Mouse (Mus musculus): ENCODE data around the gene Ndufs5.

Gene Ndufs5

GRCm38 (mm10) chr4:123687025-123687781 is 30.8 kb downstream of the Ndufs5 start:
- no peak for DNase-seq (ENCODE audit: low read depth)

DNA sequence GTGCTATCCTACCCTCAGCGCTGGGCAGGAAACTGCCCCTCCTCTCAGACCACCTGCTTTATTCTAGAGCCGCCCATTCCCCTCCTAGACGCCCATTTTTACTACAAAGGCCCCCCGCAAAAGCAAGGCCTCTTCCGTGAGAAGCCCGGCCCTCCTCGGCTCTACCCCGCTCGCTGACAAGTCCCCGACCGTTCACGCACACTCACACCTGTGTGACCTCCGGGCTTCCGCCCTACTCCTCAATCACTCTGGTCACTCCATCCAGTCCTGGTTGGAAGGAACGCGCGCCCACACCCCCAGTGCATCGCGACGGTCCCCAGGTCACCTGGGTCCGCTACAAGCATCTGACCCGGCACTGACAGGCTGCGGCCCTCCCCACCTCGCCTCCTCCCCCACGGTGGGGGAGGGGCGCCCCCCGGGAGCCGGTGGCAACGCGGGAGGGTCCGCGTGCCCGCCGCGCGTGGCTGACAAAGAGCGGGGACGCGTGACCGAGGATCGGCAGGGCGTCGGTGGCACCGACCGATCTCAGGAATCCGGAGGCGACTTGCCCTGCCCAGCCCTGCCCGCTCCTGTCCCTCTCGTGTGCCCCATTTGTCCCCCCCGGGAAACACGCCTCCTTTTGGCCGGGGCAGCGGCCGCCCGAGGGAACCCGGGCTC is 31.5 kb downstream of the Ndufs5 start:
- DNase-seq (ENCODE audit: low read depth): no peak

DNA sequence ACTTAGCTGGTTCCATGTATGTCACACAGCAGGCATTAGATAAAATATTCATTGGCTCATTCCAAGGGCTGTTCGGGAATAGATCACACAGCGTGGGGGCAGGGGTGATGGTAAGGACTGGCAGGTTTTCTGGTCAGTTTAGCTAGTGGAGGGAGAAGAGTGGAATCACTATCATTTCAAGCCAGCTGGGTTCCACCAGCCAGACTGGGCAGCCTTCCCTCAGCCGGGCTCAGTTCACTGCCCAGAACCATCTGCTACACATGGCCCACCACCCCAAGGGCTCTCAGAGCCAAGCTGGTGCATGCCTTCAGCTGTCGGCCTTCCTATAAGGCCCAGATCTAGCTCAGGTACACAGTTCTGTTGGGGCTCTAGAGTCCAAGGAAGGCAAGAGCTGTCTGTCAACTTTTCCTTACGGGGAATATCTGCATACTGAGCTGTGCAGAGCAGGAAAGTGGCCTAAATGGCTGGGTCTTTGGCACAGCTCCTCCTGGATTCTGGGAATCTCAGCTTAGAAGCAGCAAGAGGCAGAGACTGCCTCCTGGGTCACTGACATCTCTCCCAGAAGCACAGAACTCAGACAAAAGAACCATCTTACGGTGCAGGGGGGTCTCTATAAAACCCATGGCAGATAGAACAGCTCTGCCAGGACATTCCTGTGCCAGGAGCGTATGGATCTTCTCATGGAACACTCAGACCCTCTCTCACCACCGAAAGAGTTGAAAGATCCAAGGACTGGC is 32.3 kb downstream of the Ndufs5 start:
- no peak for DNase-seq (ENCODE audit: low read depth)

GRCm38 (mm10) chr4:123685046-123685445 is 33.0 kb downstream of the Ndufs5 start:
- DNase-seq (ENCODE audit: low read depth): no peak

GRCm38 (mm10) chr4:123684260-123684659 is 33.7 kb downstream of the Ndufs5 start, which contains the start of gene Macf1:
TSS of gene Macf1 (minus strand) at chr4:123684360.
- no peak for DNase-seq (ENCODE audit: low read depth)

- no peak for DNase-seq (ENCODE audit: low read depth)
Measured at GRCm38 (mm10) chr4:123682291-123682690, 35.7 kb downstream of the Ndufs5 start.

GRCm38 (mm10) chr4:123680962-123681361 is 37.0 kb downstream of the Ndufs5 start:
- no peak for DNase-seq (ENCODE audit: low read depth)

- DNase-seq (ENCODE audit: low read depth): no peak
Measured at GRCm38 (mm10) chr4:123677060-123677804, 40.8 kb downstream of the Ndufs5 start.

DNA sequence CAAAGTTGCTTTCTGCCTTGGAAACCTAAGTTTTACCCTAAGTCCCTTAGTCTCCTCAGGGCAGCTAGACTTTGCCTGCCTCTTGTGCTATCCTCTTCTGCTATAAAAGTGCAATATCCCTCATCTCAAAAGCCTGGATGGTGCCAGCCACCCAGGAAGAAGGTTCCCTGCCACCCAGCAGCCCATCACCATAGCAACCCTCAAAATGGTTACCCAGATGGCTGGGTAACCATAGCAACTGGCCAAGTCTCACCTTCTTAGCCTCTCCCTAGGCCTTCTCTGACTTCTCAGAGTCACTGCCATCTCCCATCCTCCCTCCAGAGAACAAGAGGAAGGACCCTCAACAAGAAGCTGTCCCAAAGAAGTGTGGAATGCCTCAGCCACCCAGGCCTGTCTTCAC is 47.4 kb downstream of the Ndufs5 start:
- DNase-seq (ENCODE audit: low read depth): no peak

DNA sequence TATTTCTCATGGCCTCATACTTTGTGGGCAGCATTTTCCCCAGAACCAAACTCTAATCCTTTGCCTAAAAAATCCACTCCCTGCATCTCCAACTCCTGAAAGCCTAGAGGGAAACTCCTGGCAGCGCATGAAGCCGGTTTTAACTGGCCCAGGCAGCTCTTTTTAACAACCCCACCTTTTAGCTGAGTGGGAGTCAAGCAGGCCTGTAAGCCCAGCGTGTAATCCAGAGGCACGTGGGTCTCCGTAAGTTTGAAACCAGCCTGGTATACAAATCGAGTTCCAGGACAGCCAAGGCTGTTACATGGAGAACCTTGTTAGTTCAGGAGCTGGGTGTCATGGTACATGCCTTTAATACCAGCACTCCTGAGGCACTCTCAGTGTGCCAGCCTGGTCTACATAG is 48.3 kb downstream of the Ndufs5 start:
- DNase-seq (ENCODE audit: low read depth): no peak

- DNase-seq (ENCODE audit: low read depth): peak; percentile 71
Measured at GRCm38 (mm10) chr4:123667260-123667867, 50.6 kb downstream of the Ndufs5 start.

GRCm38 (mm10) chr4:123666517-123666916 is 51.5 kb downstream of the Ndufs5 start:
- DNase-seq (ENCODE audit: low read depth): no peak

DNA sequence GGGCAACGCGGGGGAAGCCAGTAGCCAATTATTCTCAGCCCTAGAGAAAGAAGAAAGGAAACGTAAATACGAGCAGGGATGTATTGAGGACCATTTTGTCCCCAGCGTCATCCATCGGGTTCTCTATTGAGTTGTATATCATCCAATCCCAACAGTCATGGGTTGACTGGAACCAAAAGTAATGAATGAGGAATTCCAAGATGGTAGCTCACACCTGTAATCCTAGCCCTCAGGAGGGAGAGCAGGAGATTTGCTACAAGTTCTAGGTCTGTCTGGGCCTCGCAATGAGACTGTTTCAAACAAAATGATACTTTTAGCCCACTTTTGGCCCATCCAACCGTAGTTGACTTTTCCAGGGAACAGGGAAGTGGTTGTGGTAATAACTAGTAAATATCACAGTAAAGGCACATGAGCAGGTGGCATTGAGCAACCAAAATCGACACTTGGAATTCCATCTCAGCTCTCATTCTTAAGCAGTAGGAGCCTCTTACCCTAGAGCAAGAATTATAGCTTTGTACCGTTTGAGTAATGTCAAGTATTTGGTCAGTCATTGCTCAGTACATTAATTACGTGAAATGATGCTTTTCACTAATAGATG is 52.2 kb downstream of the Ndufs5 start:
- no peak for DNase-seq (ENCODE audit: low read depth)

GRCm38 (mm10) chr4:123664951-123665661 is 52.9 kb downstream of the Ndufs5 start:
- no peak for DNase-seq (ENCODE audit: low read depth)

DNA sequence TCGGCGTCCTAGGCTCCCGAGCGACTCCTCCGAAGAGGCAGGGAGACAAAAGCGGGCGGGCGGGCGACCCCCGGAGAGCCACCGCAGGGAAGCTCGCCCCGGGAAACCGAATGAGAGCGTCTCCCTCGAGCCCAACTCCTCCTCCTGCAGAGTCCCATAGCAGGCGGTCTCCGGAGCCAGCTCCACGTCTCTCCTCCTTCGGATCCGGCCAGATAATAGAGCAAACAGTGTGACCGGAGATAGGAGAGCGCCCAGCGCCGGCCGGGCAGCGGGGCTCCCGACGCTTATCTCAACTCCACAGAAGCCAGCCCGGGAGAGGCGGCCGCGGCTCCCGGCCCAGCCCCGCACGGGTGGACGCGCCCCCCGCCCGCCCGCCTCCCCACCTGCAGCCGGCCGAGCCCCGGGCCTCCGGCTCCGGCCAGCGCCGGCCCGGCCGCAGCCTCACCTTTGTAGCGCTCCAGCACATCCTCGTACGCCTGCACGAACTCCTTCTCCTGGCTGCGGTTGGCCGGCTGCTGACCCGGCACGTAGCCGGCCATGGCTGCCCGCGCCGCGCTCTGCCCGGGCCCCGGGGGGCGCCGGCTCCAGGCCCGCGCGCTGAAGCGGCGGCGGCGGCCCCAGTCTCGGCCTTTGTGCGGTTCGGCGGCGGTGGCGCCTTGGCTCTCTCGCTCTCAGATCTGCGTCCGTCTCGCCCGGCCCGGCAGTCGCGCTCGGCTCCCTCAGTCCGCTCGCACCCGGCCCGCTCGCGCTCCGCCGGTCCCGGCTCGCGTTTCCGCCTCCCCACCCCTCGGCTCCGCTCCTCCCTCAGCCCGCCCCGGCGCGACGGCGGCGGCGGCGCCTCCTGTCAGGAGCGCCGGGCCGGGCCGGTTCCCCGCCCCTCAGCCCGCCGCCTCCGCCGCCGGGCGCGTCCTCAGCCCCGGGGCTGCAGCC is 53.7 kb downstream of the Ndufs5 start:
- peak; percentile 71 for DNase-seq (ENCODE audit: low read depth)

DNA sequence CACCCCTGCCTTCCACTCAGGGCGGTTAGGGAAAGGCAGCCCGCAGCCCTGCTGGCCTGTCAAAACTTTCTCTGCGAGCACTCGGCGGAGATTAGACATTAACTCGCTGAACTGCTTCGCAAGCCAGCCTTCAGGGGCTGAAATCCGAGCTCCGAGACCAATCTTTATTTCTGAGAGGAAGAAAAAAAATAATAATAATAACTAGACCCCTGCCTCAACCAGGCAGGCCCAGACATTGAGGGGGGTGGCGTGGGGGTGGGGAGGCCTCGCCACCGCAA is 54.4 kb downstream of the Ndufs5 start:
- DNase-seq (ENCODE audit: low read depth): no peak

DNA sequence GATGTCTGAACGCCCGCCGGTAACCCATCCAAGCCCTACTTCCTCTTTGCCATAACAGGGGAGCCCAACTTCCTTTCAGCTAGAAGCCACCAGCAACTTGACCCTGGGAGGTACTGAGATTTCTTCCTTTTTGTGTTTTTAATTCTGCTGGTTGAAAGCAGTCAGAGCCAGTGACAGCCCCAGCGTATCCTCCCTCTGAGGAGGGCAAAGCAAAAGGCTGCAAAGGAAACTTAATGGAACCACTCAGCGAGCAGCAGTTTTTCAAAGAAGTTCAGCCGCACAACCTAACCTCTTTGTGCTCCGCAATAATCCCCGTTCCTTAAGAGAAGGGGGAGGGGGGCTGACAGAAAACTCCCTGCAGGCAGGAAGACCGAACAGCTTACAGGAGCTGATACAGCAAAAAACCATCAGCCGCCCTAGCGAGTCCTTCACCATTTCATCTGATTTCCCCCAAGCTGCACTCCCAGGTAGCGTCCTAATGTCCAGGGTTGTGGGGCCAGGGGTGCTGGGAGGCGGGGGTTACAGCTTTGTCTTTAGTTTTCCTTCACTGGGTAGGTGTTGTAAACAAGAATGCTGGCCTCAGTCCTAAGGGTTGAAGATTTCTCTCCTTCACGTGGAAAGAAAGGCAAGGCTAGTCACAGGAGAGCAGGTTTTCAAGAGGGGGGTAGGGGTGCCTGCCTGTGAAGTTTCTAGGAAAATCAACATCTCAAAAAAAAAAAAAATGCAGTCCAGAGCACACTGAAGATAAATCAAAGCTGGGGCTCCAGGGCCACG is 54.9 kb downstream of the Ndufs5 start:
- no peak for DNase-seq (ENCODE audit: low read depth)
